In genomic region chr16:58535236-58535635, GRCm38 (mm10) we compare ENCODE assay signal across 26 mouse cellular contexts. TPM values are rescaled to one million over a fixed set of nuclear protein-coding genes. Genes with fewer than 3 reads are reported as not detected.
"Had no signal": no experiment of that assay in that cellular context is flagged by ENCODE, and none has a peak within 500 bp of the region (broad histone marks: within the 10 kb centered on the region; RNA-seq: fewer than 3 reads in every experiment).

No protein-coding gene starts in this region.

- H3K9ac ChIP-seq: embryonic facial prominence, embryonic 12.5 days; embryonic facial prominence, embryonic 13.5 days; embryonic facial prominence, embryonic 15.5 days; forebrain, embryonic 12.5 days; forebrain, embryonic 13.5 days; forebrain, embryonic 15.5 days; forebrain, postnatal 0 days had no signal

- H3K9me3 ChIP-seq: embryonic facial prominence, embryonic 10.5 days; embryonic facial prominence, embryonic 12.5 days; embryonic facial prominence, embryonic 13.5 days; embryonic facial prominence, embryonic 15.5 days; forebrain, embryonic 10.5 days; forebrain, embryonic 12.5 days; forebrain, embryonic 13.5 days; forebrain, embryonic 15.5 days had no signal

- H3K4me1 ChIP-seq: embryonic facial prominence, embryonic 12.5 days; embryonic facial prominence, embryonic 13.5 days; embryonic facial prominence, embryonic 15.5 days; forebrain, embryonic 13.5 days; forebrain, embryonic 15.5 days had no signal

- ATAC-seq: forebrain, embryonic 13.5 days; forebrain, embryonic 14.5 days; forebrain, embryonic 15.5 days; forebrain, embryonic 16.5 days; forebrain, postnatal 0 days had no signal

- H3K4me2 ChIP-seq: embryonic facial prominence, embryonic 12.5 days; embryonic facial prominence, embryonic 13.5 days; embryonic facial prominence, embryonic 15.5 days; forebrain, embryonic 12.5 days; forebrain, embryonic 13.5 days; forebrain, embryonic 15.5 days had no signal

- H3K36me3 ChIP-seq: embryonic facial prominence, embryonic 10.5 days; embryonic facial prominence, embryonic 12.5 days; embryonic facial prominence, embryonic 13.5 days; embryonic facial prominence, embryonic 15.5 days; forebrain, embryonic 10.5 days; forebrain, embryonic 12.5 days; forebrain, embryonic 15.5 days had no signal

- H3K27ac ChIP-seq: embryonic facial prominence, embryonic 10.5 days; embryonic facial prominence, embryonic 12.5 days; embryonic facial prominence, embryonic 13.5 days; embryonic facial prominence, embryonic 15.5 days; forebrain, embryonic 10.5 days; forebrain, embryonic 12.5 days; forebrain, embryonic 13.5 days; forebrain, embryonic 15.5 days had no signal

- H3K27me3 ChIP-seq: embryonic facial prominence, embryonic 12.5 days; embryonic facial prominence, embryonic 13.5 days; embryonic facial prominence, embryonic 15.5 days; forebrain, embryonic 12.5 days; forebrain, embryonic 13.5 days; forebrain, embryonic 15.5 days had no signal

- DNase-seq: cerebellum, adult 8-10 months; cerebellum, adult 9-10 months; cerebellum, adult 9-11 months; cerebellum, postnatal 10 days; cerebellum, postnatal 14 days; cerebellum, postnatal 25 days; cerebellum, postnatal 36 days; embryo, embryonic 11 days; forebrain, postnatal 0 days; gastrocnemius, adult 2 months; gastrocnemius, postnatal 14 days; gastrocnemius, postnatal 25 days; gastrocnemius, postnatal 36 days; heart, adult 18-20 months had no signal

- H3K4me3 ChIP-seq: embryonic facial prominence, embryonic 10.5 days; embryonic facial prominence, embryonic 12.5 days; embryonic facial prominence, embryonic 13.5 days; embryonic facial prominence, embryonic 15.5 days; erythroblast, embryonic 14.5 days; forebrain, embryonic 10.5 days; forebrain, embryonic 12.5 days; forebrain, embryonic 13.5 days; forebrain, embryonic 15.5 days; gastrocnemius, adult 2 months had no signal

RNA-seq across cellular contexts. Expression of gene St3gal6, which starts 11.2 kb away (rescaled TPM):
- total RNA-seq: granulocyte monocyte progenitor cell, adult 5-6 weeks had no signal
